Mouse (Mus musculus): Measurements from ENCODE around the gene C1ra. TPM values are rescaled to one million over a fixed set of nuclear protein-coding genes. Genes with fewer than 3 reads are reported as not detected.
A peak's percentile ranks its signal among the peaks of the same experiment; 100 is the strongest.
"Not testable (repeated sequence)": the region's sequence is repeated elsewhere in the genome, so short reads cannot be mapped to it uniquely, and the experiment has no call there.

The C1ra gene
- total RNA-seq, 1 experiment from 2014 or later, result 39.6 TPM

DNA sequence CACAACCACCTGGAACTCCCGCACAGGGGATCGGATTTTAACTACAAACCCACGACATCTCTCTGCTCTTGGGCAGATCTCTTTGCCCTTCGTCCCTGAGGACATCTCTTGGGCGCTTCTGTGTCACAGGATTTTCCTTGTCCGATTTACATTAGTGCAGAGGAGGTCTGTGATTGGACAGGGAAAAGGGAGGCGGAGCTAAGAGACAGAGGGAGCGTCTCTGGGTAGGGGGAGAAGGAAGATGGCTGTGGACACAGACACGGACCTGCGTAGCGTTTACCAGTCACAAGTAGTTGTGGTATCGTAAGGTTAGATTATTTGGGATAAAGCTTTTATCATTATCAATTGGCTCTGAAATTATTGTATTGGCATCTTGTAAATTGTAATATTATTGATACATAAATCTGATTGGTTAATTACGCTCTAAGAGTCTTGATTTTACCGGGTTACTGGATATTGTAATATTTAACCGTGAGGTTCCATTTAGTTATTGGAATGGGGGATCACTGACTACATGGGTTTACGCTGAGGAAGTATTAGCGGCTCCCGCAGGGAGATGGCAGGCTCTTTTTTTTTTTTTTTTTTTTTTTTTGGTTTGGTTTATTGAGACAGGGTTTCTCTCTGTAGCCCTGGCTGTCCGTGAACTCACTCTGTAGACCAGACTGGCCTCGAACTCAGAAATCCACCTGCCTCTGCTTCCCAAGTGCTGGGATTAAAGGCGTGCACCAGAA lies 26.6 kb upstream of the C1ra start:
- DNase-seq, result no peak

GRCm38 (mm10) chr6:124487509-124487908 lies 24.7 kb upstream of the C1ra start:
- DNase-seq, result no peak

DNA sequence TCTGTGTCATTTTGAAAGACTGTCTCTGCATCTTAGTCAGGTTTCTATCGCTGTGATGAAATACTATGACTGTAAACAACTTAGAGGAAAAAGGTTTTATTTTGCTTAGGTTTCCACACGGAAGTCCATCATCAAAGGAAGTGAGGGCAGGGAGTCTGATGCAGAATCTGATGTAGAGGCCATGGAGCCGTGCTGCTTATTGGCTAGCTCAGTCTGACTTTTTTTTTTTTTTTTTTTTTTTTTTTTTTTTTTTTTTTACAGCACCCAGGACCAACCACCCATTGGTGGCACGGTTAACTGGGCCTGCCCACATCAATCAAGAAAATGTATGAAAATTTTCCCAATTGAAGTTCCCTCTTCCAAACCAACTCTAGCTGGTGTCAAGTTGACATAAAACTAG lies 23.3 kb upstream of the C1ra start:
- DNase-seq, result no peak

DNA sequence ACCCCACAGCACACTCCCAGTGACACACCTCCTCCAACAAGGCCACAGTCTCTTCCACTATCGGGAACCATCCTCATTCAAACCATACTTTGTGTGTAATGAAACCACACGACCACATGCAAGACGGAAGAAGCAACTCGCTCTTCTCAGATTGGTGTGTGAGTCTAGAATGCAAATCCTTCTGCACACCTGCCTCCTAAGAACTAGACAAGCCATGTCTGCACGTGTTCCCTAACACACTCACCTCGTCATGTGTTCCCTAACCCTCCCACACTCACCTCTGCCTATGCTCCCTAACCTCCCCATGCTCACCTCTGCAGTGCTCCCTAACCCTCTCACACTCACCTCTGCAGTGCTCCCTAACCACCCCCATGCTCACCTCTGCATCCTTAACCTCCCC lies 20.8 kb upstream of the C1ra start:
- DNase-seq, result no peak

DNA sequence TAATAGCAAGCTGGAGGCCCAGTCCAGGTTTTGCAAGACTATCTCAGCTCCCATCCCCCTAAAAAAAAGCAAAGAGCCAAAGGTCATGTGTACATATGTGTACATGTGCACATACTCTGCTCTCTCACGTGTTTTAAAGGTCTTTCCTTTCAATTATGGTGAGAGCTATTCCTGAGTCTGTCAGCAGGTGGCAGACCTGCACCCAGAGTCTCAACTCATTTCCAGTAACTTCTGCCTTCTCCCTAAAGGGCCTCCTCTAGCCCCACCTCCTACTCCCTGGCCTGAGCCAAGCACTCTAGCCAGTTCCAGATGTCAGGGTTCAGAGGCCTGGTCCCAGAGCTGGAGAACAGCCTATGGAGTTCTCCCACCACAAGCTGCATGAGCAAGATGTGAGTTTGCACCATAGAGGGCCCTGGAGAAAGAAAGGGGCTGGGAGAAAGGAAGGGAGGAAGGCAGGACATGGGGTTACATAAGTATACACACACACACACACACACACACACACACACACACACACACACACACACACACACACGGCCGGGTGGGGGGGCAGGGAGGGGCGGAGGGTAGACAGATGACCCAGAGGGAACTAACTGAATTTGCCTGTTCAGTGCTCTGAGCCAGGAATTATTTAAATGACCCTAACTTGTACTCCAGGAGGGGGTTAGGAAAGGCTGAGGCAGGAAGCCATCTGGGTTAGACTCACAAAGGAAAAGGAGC lies 19.2 kb upstream of the C1ra start, which contains the start of gene C1rl:
TSS of gene C1rl (plus strand) at position 272 of the 720 bp plus-strand sequence.
- DNase-seq, result peak; percentile 89

- DNase-seq, result peak; percentile 58
These were observed 18.3 kb upstream of the C1ra start for GRCm38 (mm10) chr6:124493886-124494285.

- DNase-seq, result no peak
These were observed 16.2 kb upstream of the C1ra start for GRCm38 (mm10) chr6:124496054-124496453.

DNA sequence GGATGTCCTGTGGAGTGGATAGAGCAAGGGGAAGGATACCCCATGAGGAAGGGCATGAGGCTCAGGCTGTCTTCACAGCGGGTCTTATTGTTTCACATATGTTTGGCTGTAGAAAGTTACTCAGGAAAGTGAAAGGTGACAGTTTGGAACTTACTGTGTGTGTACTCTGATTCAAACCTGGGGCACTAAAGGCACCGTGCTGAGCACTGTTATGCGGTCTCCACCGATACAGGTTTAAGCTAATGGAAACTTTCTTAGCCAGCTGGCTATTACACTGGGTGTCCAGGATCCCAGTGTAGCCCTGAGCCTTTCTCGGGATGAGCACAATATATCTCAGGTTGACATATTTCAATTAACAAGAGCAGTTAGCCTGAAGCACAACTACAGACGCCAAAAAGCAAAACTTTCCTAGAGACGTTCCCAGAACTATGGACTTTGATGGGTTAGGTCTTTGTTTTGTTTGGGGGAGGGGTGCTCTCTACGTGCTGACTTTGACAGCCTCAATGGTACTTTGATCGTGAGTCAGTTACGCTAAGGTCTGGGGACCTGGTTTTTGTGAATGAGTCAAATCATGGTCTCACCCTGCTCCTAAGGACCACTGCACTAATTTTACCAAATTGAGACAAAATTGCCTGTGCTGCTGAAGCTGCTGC lies 12.2 kb upstream of the C1ra start:
- DNase-seq, result no peak

- no peak for DNase-seq
These were observed 10.7 kb upstream of the C1ra start for GRCm38 (mm10) chr6:124501473-124501872.

DNA sequence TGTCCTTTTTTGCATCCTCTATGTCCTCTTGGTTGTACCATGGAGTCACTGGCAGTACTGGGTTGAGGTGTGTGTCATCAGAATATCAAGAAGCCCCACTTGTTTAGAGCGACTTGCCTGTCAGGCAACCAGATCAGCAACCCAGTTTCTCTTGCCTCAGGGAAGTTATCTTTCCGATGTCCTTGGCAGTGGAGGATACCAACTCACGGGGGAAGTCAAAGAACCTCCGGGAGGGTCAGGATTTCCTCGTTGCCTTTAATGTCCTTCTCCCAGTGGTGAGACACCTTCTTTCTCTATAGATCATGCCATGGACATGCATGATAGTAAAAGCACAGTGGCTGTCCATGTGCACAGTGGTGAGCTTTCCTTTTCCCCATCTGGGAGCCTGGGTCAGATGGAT lies 10.2 kb upstream of the C1ra start:
- peak; percentile 67 for DNase-seq

- no peak for DNase-seq
These were observed 7.2 kb upstream of the C1ra start for GRCm38 (mm10) chr6:124505028-124505427.

GRCm38 (mm10) chr6:124506991-124507390 lies 5.2 kb upstream of the C1ra start:
- no peak for DNase-seq

GRCm38 (mm10) chr6:124508292-124508691 lies 3.9 kb upstream of the C1ra start:
- no peak for DNase-seq

GRCm38 (mm10) chr6:124509192-124509591 lies 3.0 kb upstream of the C1ra start:
- DNase-seq, result not testable (repeated sequence)

DNA sequence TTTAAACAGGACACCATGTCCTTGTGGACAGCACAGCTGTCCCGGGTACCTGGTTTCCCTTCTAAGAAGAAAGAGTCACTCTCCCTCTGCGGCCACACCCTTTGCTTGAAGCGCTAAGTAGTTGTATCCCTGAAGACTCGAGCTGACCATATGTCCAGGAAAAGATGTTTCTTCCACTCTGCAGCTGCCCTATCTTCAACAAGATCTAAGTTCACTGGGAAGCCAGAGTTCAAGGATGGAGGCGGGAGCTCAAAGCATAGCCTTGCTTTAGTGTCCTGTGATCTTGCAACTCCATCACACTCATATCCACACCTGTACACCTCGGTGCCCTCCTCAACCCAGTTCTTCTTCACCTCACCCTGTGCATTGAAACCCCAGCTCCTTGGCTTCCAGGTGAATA lies 269 bp upstream of the C1ra start:
- no peak for DNase-seq

GRCm38 (mm10) chr6:124517733-124518132 lies 5.5 kb downstream of the C1ra start:
- not testable (repeated sequence) for DNase-seq

GRCm38 (mm10) chr6:124522082-124522481 lies 9.9 kb downstream of the C1ra start:
- peak; percentile 46 for DNase-seq

DNA sequence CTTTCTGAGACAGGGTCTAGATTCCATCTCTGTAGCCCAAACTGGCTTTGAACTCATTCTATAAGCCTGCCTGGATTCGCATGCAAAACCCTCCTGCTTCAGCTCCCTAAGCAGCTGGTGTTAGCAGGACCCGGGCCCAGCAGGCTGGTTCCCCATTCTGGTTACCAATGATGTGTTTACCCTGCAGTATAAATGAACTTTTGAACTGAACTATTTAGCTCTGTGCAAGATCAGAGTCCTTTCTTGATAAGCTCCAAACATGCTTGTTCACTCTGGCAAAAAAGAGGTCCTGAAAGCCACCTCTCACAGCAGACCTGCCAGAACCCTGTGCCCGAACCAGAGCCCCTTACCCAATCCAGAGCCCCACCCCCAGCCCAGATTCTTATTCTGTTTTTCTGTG lies 15.7 kb downstream of the C1ra start:
- DNase-seq, result no peak

DNA sequence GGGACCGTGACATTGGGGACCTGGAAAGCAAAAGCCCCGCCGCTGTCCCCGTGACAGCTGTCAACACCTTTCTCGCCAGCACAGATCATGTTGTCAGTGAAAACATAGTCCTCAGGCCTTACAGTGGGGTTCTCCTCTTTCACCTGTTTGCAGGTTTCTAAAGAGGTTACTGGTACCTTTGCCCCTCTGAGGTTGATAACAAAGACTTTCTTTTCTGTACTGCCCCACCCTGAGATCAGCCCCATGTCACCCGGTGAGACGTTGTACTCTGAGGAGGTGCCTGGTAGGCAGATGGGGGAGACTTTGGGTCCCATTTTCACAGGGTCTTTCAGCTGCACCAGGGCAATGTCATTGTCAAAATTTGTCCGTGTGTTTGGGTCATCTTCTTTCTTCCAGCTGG lies 18.9 kb downstream of the C1ra start:
- DNase-seq, result no peak

DNA sequence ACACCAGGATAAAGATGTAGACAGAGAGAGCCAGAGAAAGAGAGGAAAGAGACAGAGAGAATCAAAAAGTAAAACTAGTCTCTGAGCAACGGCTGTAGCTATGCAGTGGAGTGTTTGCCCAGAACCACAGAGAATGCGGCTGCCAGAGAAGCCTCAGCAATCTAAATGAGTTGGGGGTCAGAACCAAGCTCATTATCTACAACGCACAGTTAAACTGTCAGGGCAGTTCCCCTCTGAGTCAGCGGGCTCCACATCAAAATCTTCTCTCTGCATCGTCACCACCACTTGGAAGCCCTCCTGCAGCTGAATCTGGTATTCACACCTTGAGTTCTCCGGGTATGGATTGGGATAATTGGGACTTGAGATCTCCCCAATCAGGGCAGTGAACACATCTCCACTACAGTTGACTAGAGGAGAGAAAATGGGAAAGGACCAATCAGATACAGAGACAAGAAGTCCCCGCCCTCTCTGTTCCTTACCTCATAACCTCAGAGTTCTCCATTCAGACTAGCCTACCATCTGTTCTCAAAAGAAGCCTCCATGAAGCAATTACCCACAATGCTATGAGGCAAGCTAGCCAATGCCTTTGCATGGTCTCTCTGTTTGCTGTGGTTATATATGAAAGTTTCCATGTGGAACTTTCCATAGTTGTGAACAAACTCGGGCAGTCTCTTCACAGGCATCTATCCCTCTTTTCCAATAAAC lies 24.1 kb downstream of the C1ra start:
- DNase-seq, result not testable (repeated sequence)

DNA sequence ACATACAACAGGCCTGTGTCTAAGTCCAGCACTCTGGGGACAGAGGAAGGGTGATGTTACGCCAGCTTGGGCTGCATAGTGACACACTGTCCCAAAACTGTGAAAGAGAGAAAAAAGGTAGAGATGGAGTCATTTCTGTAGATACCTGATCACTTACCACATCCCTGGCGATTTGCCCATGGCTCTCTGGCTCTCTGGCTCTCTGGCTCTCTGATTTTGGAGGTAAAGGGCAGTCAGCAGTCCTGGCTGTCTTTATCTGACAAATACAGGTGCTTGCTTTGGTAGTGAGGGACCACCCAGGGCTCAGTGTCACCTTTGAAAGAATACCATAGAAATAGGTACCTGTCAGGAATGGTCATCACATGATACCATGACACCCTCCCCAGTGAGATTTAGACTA lies 29.0 kb downstream of the C1ra start:
- not testable (repeated sequence) for DNase-seq

GRCm38 (mm10) chr6:124542284-124542683 lies 30.1 kb downstream of the C1ra start, which contains the start of gene C1s1:
Gene C1s1 (minus strand): TSS chr6:124542359.
- peak; percentile 72 for DNase-seq

All from adrenal gland, postnatal 14 days (tissue).